Mouse (Mus musculus) CH12.LX (cell line): Measurements from ENCODE around the gene Phtf2. TPM values are rescaled to one million over a fixed set of nuclear protein-coding genes. Genes with fewer than 3 reads are reported as not detected.
"Not testable (repeated sequence)": the region's sequence is repeated elsewhere in the genome, so short reads cannot be mapped to it uniquely, and the experiment has no call there.

Experiments
- DNase-seq: peaks from one replicate; pipeline ENCODE4 v3.0.0-alpha.2; 2013; ENCODE audit errors: extremely low read depth
- H3K27ac ChIP-seq: 2 replicates; pipeline ENCODE4 v1.5.1; 2012; ENCODE audit warnings: low read depth, mild to moderate bottlenecking, control low read depth, moderate library complexity; ENCODE audit not compliant: insufficient read depth
- H3K27me3 ChIP-seq: replicated peaks from 2 replicates; pipeline ENCODE3; 2012; ENCODE audit warnings: inconsistent platforms
- H3K36me3 ChIP-seq, 2 experiments: replicated peaks in 1 of 2; 2 replicates each; pipeline versions ENCODE3 to v1.6.1; 2012; ENCODE audit warnings: inconsistent platforms in 1 of 2, low read length in 1 of 2, mild to moderate bottlenecking in 1 of 2, mixed read lengths in 1 of 2, moderate library complexity in 1 of 2; ENCODE audit not compliant: control insufficient read depth in 1 of 2, insufficient read depth in 1 of 2
- H3K4me1 ChIP-seq, 2 experiments: 2 replicates each; pipeline ENCODE4 v1.6.1; 2012; ENCODE audit warnings: inconsistent platforms in 1 of 2, moderate library complexity in 1 of 2; ENCODE audit not compliant: insufficient read depth in 2 of 2, control insufficient read depth in 1 of 2
- H3K4me2 ChIP-seq: 2 replicates; pipeline ENCODE4 v1.6.1; 2012; ENCODE audit warnings: low read depth, mild to moderate bottlenecking, control low read depth; ENCODE audit not compliant: poor library complexity, insufficient read depth, severe bottlenecking
- H3K4me3 ChIP-seq, 3 experiments: fragments of 150-350 bp in 1 of 3; sonication (generic) in 1 of 3; replicated peaks in 1 of 3; 2 replicates each; pipeline versions ENCODE3 to v1.5.1; 2011 to 2012; ENCODE audit warnings: low read depth in 2 of 3, low read length in 2 of 3, mild to moderate bottlenecking in 2 of 3, moderate library complexity in 2 of 3, control low read depth in 1 of 3, improper control_type of control experiment in 1 of 3, inconsistent platforms in 1 of 3, mixed read lengths in 1 of 3; ENCODE audit not compliant: poor library complexity in 1 of 3
- H3K79me2 ChIP-seq: replicated peaks from 2 replicates; pipeline ENCODE4 v1.6.1; 2012; ENCODE audit warnings: mild to moderate bottlenecking, moderate library complexity; ENCODE audit not compliant: control insufficient read depth, poor library complexity, insufficient read depth, severe bottlenecking; ENCODE audit errors: extremely low read depth
- H3K9ac ChIP-seq: 2 replicates; pipeline ENCODE4 v1.6.1; 2012; ENCODE audit warnings: low read depth, mild to moderate bottlenecking, control low read depth, moderate library complexity; ENCODE audit not compliant: insufficient read depth
- H3K9me3 ChIP-seq: replicated peaks from 2 replicates; pipeline ENCODE3; 2012; ENCODE audit warnings: low read length, inconsistent platforms, mixed read lengths
- CHD2 ChIP-seq: IDR thresholded peaks from 2 replicates; pipeline ENCODE4 v1.6.1; 2011; ENCODE audit warnings: low read length, improper control_type of control experiment
- EP300 ChIP-seq: IDR thresholded peaks from 2 replicates; pipeline ENCODE4 v1.6.1; 2011; ENCODE audit warnings: low read length, improper control_type of control experiment
- HCFC1 ChIP-seq: IDR thresholded peaks from 2 replicates; pipeline ENCODE4 v1.6.1; 2012; ENCODE audit warnings: low read depth, mild to moderate bottlenecking, inconsistent platforms, low read length, improper control_type of control experiment
- MAZ ChIP-seq: IDR thresholded peaks from 2 replicates; pipeline ENCODE4 v1.6.1; 2012; ENCODE audit warnings: low read depth, mild to moderate bottlenecking, inconsistent platforms, low read length, improper control_type of control experiment, moderate library complexity
- MEF2A ChIP-seq: IDR thresholded peaks from 2 replicates; pipeline ENCODE4 v1.6.1; 2014; ENCODE audit warnings: low read depth, mild to moderate bottlenecking, inconsistent platforms, low read length, improper control_type of control experiment, borderline replicate concordance
- MYC ChIP-seq: IDR thresholded peaks from 2 replicates; pipeline ENCODE4 v1.6.1; 2011; ENCODE audit warnings: low read depth, mild to moderate bottlenecking, improper control_type of control experiment, low read length
- NRF1 ChIP-seq: IDR thresholded peaks from 2 replicates; pipeline ENCODE4 v1.6.1; 2014; ENCODE audit warnings: low read depth, mild to moderate bottlenecking, inconsistent platforms, low read length, improper control_type of control experiment, moderate library complexity
- SMC3 ChIP-seq: IDR thresholded peaks from 2 replicates; pipeline ENCODE4 v1.6.1; 2011; ENCODE audit warnings: low read depth, low read length, improper control_type of control experiment
- TBP ChIP-seq: conservative IDR thresholded peaks from 2 replicates; pipeline ENCODE4 v1.6.1; 2011; ENCODE audit warnings: low read depth, low read length, improper control_type of control experiment
- USF1 ChIP-seq: IDR thresholded peaks from 2 replicates; pipeline ENCODE4 v1.6.1; 2014; ENCODE audit warnings: low read depth, mild to moderate bottlenecking, inconsistent platforms, low read length, improper control_type of control experiment
- USF2 ChIP-seq: conservative IDR thresholded peaks from 2 replicates; pipeline ENCODE4 v1.6.1; 2011; ENCODE audit warnings: low read depth, low read length, improper control_type of control experiment
- ZKSCAN1 ChIP-seq: IDR thresholded peaks from 2 replicates; pipeline ENCODE4 v1.6.1; 2012; ENCODE audit warnings: low read depth, inconsistent platforms, low read length, improper control_type of control experiment, borderline replicate concordance
- ZNF384 ChIP-seq: IDR thresholded peaks from 2 replicates; pipeline ENCODE4 v1.6.1; 2012; ENCODE audit warnings: low read depth, low read length, improper control_type of control experiment, inconsistent platforms
- dilution Hi-C: fragments of 300-500 bp; cut with MboI; formaldehyde crosslinking; loops from 2 replicates; pipeline ENCODE4 v1.14.3; 2020; ENCODE audit warnings: low sequenced_read_pairs; ENCODE audit not compliant: extremely low pct_unique_long_range_greater_than_20kb, extremely low pct_ligation_motif_present
- in situ Hi-C: fragments of 300-500 bp; cut with MboI; formaldehyde crosslinking; loops from 3 replicates; pipeline ENCODE4 v1.14.3; 2019; ENCODE audit warnings: low sequenced_read_pairs, low pct_ligation_motif_present, low pct_unique_long_range_greater_than_20kb, mixed read lengths
- polyA plus RNA-seq: library from polyadenylated mRNA; unstranded; fragments of >175 nt; gene quantifications from 2 replicates; pipeline ENCODE4 v1.2.1, GENCODE M21; 2012; ENCODE audit warnings: low read depth; ENCODE audit not compliant: insufficient read length
- total RNA-seq, 2 experiments: library from RNA; depleted of rRNA; stranded (reverse); fragments of 300-350 nt in 1 of 2; fragments of >200 nt in 1 of 2; gene quantifications; 2 replicates each; pipeline ENCODE4 v1.2.3; 2012 to 2014

Phtf2 gene
- total and polyA plus RNA-seq, 3 experiments = 18.5 to 30.4 (median 28.1) TPM

GRCm38 (mm10) chr5:20765365-20765920 is 116.5 kb downstream of the Phtf2 start:
- H3K27ac ChIP-seq = no peak overlapping the region
- H3K27me3 ChIP-seq = no peaks in the 10 kb centered on the region
- no peak for DNase-seq
- no peaks in the 10 kb centered on the region for H3K4me1 ChIP-seq
- dilution Hi-C loops (no loop called here), in situ Hi-C loops (no loop called here)
- no peak overlapping the region for H3K4me2 ChIP-seq
- H3K36me3 ChIP-seq = peaks cover 17 to 59% of the 10 kb centered on the region in 2 experiments
- TF ChIP-seq ZKSCAN1 = no peak
- no peak for TF ChIP-seq EP300
- no peak for TF ChIP-seq USF1
- TF ChIP-seq TBP = no peak
- no peak for TF ChIP-seq HCFC1
- TF ChIP-seq SMC3 = no peak
- TF ChIP-seq ZNF384 = no peak
- no peak for TF ChIP-seq USF2
- no peak for TF ChIP-seq MAZ
- TF ChIP-seq MEF2A = no peak
- TF ChIP-seq MYC = no peak
- no peak for TF ChIP-seq NRF1
- no peak for TF ChIP-seq CHD2
- no peak overlapping the region for H3K4me3 ChIP-seq
- no peaks in the 10 kb centered on the region for H3K79me2 ChIP-seq
- H3K9ac ChIP-seq = no peak overlapping the region
- no peaks in the 10 kb centered on the region for H3K9me3 ChIP-seq

DNA sequence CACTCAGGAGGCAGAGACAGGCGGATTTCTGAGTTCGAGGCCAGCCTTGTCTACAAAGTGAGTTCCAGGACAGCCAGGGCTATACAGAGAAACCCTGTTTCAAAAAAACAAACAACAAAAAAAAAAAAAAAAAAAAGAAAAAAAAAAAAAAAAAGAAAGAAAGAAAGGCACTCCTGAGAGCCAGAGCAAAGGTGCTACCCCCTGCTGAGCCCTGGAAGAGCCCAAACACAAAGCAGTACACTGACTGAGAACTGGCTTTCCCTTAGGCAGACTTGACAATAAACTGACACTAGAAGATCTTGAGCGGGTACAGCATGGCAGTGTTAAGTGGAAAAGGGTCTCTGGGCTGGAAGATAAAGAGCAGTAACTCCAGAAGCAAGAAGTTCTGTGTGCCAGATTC is 119.5 kb downstream of the Phtf2 start:
- H3K9me3 ChIP-seq, H3K27ac ChIP-seq, H3K4me1 ChIP-seq, DNase-seq, H3K79me2 ChIP-seq, H3K4me3 ChIP-seq, in situ Hi-C loops, H3K9ac ChIP-seq, H3K27me3 ChIP-seq, H3K4me2 ChIP-seq, dilution Hi-C loops: not testable (repeated sequence)
- H3K36me3 ChIP-seq = peaks cover 18 to 66% of the 10 kb centered on the region in 2 experiments
